Mouse (Mus musculus): ENCODE measurements at regions not wholly inside any gene's neighbourhood (a gene's known extent, or its start where the extent isn't known, plus 50 kb on each side); places are given as distances from the start of the nearest gene placed in this dataset.

- no peak for DNase-seq (ENCODE audit: low read depth)
These were observed 129.2 kb downstream of the Lrrc30 start for GRCm38 (mm10) chr17:67503125-67503878.

GRCm38 (mm10) chr17:67502628-67503027 lies 129.9 kb downstream of the Lrrc30 start:
- no peak for DNase-seq (ENCODE audit: low read depth)

GRCm38 (mm10) chr17:67499783-67500641 lies 132.5 kb downstream of the Lrrc30 start:
- DNase-seq (ENCODE audit: low read depth): no peak

GRCm38 (mm10) chr17:67497380-67497779 lies 135.1 kb downstream of the Lrrc30 start:
- no peak for DNase-seq (ENCODE audit: low read depth)

GRCm38 (mm10) chr17:67480463-67480862 lies 126.2 kb upstream of the Ptprm start:
- no peak for DNase-seq (ENCODE audit: low read depth)

- DNase-seq (ENCODE audit: low read depth): peak; percentile 18
These were observed 118.9 kb upstream of the Ptprm start for GRCm38 (mm10) chr17:67473137-67473536.

GRCm38 (mm10) chr17:67458851-67459421 lies 104.7 kb upstream of the Ptprm start:
- DNase-seq (ENCODE audit: low read depth): no peak

GRCm38 (mm10) chr17:67451966-67452365 lies 97.7 kb upstream of the Ptprm start:
- no peak for DNase-seq (ENCODE audit: low read depth)

GRCm38 (mm10) chr17:67451081-67451480 lies 96.8 kb upstream of the Ptprm start:
- no peak for DNase-seq (ENCODE audit: low read depth)

GRCm38 (mm10) chr17:67450021-67450420 lies 95.8 kb upstream of the Ptprm start:
- DNase-seq (ENCODE audit: low read depth): no peak

- DNase-seq (ENCODE audit: low read depth): no peak
These were observed 91.7 kb upstream of the Ptprm start for GRCm38 (mm10) chr17:67445986-67446385.

- no peak for DNase-seq (ENCODE audit: low read depth)
These were observed 86.7 kb upstream of the Ptprm start for GRCm38 (mm10) chr17:67440961-67441360.

GRCm38 (mm10) chr17:67419956-67420711 lies 65.9 kb upstream of the Ptprm start:
- no peak for DNase-seq (ENCODE audit: low read depth)

- DNase-seq (ENCODE audit: low read depth): no peak
These were observed 58.4 kb upstream of the Ptprm start for GRCm38 (mm10) chr17:67412546-67413250.

- DNase-seq (ENCODE audit: low read depth): no peak
These were observed 55.7 kb upstream of the Ptprm start for GRCm38 (mm10) chr17:67409911-67410310.

GRCm38 (mm10) chr17:67405934-67406333 lies 51.7 kb upstream of the Ptprm start:
- no peak for DNase-seq (ENCODE audit: low read depth)

Measured in fibroblast of lung, adult 2 months (primary cell).